Mouse (Mus musculus): ENCODE data around the gene Clip4. TPM values are rescaled to one million over a fixed set of nuclear protein-coding genes. Genes with fewer than 3 reads are reported as not detected.
A peak's percentile ranks its signal among the peaks of the same experiment; 100 is the strongest.

The Clip4 gene
- polyA plus RNA-seq, 1 experiment = 0.72 TPM

DNA sequence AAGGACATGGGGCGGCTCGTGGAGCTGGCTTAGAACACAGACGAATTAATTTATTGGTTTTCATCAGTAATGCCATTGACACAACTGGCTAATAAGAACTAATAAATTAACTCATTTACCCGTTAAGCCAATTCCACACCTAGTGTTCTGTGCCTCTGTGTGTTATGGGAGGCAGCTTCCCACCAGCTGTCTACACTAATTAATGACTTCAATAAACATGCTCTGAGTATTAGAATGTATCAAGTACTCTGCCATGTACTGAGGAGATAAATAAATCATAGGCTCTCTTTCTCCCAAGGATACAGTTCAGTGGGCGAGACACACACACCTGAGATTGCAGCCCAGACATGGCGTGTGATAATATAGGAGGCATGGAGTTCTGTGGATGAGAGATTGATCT is 113.1 kb downstream of the Clip4 start:
- Histone ChIP-seq H3K36me3 (ENCODE audit: control insufficient read depth, insufficient read depth, low read length) (no peaks in the 10 kb centered on the region), H3K4me3 (ENCODE audit: low read depth, low read length) (no peak overlapping the region), H3K4me1 (ENCODE audit: control insufficient read depth, insufficient read depth, insufficient read length, low read length) (no peaks in the 10 kb centered on the region), H3K27me3 (ENCODE audit: control insufficient read depth, insufficient read depth, low read length) (no peaks in the 10 kb centered on the region), H3K27ac (ENCODE audit: insufficient read depth, low read depth, low read length) (no peak overlapping the region)
- TF ChIP-seq CTCF (IDR thresholded peaks at IDR 0.05; ENCODE audit: extremely low read depth, insufficient read length, insufficient replicate concordance, low read depth, low read length) (no peak), POLR2A (IDR thresholded peaks at IDR 0.05; ENCODE audit: low read depth, low read length) (no peak)
- WGBS = 73% methylated on average over 6 of the region's 6 CpGs

DNA sequence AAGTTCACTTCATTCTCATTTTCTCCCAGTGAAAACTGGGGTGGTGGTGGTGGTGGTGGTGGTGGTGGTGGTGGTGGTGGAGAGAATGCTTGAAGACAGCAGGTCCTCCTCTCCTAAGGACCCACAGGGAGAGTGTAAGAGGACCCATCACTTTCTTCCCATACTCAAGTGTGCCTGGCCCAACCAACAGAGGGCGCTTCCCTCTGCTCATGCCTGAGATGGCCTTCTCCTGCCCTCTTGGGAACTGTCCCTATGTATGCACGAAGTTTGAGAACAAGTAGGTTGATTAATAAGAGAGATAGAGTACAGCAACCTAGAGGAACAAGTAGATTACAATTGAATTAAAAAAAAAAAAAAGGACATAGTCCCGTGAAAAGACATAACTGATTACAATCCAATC is 140.8 kb downstream of the Clip4 start:
- 27% methylated on average over 3 of the region's 3 CpGs for WGBS
- TF ChIP-seq POLR2A (IDR thresholded peaks at IDR 0.05; ENCODE audit: low read depth, low read length) = no peak
- TF ChIP-seq CTCF (IDR thresholded peaks at IDR 0.05; ENCODE audit: extremely low read depth, insufficient read length, insufficient replicate concordance, low read depth, low read length) = peak; percentile 41; the same call in 1 of the 2 replicates

DNA sequence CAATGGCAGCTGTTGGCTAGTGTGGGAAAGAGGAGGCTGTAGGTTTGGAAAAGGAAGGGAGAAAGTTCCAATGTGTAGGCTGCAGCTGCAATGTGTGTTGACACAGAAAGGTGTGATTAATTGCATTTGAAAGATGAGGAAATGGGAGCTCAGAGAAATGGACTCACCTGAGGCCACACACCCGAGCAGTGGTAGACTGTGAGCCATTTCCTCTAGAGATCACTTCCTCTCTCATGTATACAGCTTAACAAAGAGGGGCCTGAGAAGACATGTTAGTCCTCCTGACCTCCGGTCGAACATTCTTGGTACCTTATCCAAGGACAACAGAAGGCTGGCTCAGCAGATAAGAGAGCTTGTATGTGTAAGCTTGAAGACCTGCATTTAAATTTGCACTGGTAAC is 144.9 kb downstream of the Clip4 start:
- WGBS = 6% methylated on average over 3 of the region's 3 CpGs
- H3K36me3 ChIP-seq (ENCODE audit: control insufficient read depth, insufficient read depth, low read length) = no peaks in the 10 kb centered on the region
- no peak for TF ChIP-seq CTCF (IDR thresholded peaks at IDR 0.05; ENCODE audit: extremely low read depth, insufficient read length, insufficient replicate concordance, low read depth, low read length)
- no peak for TF ChIP-seq POLR2A (IDR thresholded peaks at IDR 0.05; ENCODE audit: low read depth, low read length)
- no peaks in the 10 kb centered on the region for H3K27me3 ChIP-seq (ENCODE audit: control insufficient read depth, insufficient read depth, low read length)
- no peak overlapping the region for H3K27ac ChIP-seq (ENCODE audit: insufficient read depth, low read depth, low read length)
- no peak overlapping the region for H3K4me3 ChIP-seq (ENCODE audit: low read depth, low read length)
- no peaks in the 10 kb centered on the region for H3K4me1 ChIP-seq (ENCODE audit: control insufficient read depth, insufficient read depth, insufficient read length, low read length)

More for the DNA sequence above, 140.8 kb downstream of the Clip4 start:
- Histone ChIP-seq H3K36me3 (ENCODE audit: control insufficient read depth, insufficient read depth, low read length) (no peaks in the 10 kb centered on the region), H3K27ac (ENCODE audit: insufficient read depth, low read depth, low read length) (no peak overlapping the region), H3K4me3 (ENCODE audit: low read depth, low read length) (no peak overlapping the region), H3K27me3 (ENCODE audit: control insufficient read depth, insufficient read depth, low read length) (no peaks in the 10 kb centered on the region), H3K4me1 (ENCODE audit: control insufficient read depth, insufficient read depth, insufficient read length, low read length) (no peaks in the 10 kb centered on the region)

Other genes starting within 250 kb of the Clip4 start
- 0.08 TPM in 2 replicates for gene Ndc80, start 241.6 kb upstream of the Clip4 start, polyA plus RNA-seq (2012; rRNA removed)
- gene Spdya, start 216.4 kb upstream of the Clip4 start, polyA plus RNA-seq (2012; rRNA removed) = not detected in 2 replicates
- gene Wdr43, start 152.6 kb upstream of the Clip4 start, polyA plus RNA-seq (2012; rRNA removed) = 1.4 and 2.8 TPM in 2 replicates
- 0.16 and 0.22 TPM in 2 replicates for gene Togaram2, start 95.2 kb upstream of the Clip4 start, polyA plus RNA-seq (2012; rRNA removed)
- gene Pcare, start 15.6 kb upstream of the Clip4 start, polyA plus RNA-seq (2012; rRNA removed) = not detected in 2 replicates